Mouse (Mus musculus) E14TG2a.4 (cell line): Measurements from ENCODE around the gene Lgr5.

Source experiments
- CTCF ChIP-seq: conservative IDR thresholded peaks from 2 replicates; pipeline ENCODE4 v1.5.1; 2014; ENCODE audit warnings: low read length
- POU5F1 ChIP-seq: IDR thresholded peaks from 2 replicates; pipeline ENCODE4 v1.6.1; 2014; ENCODE audit warnings: low read length, borderline replicate concordance

DNA sequence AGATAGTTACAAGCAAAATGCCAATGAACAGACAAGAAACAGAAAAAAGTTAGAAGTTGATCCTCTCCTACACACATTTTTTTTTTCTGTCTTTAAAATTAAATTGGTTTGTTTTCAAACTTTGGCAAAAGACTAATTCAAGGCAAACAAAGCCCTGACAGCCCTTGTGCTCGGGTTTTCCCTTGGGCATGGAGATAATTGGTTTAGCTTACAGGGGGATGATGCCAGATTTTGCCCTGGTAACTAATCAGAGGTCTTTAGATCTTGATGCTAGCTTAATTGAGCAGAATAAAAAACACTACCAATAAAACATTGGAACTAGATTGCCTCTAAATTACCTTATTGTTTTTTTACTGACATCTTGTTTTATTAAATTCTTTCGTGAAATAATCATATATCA lies 162.2 kb downstream of the Lgr5 start:
- no peak for TF ChIP-seq CTCF
- TF ChIP-seq POU5F1 = no peak
